Mouse (Mus musculus) liver, embryonic 12.5 days (tissue): ENCODE results near the gene Tpp2. TPM values are rescaled to one million over a fixed set of nuclear protein-coding genes. Genes with fewer than 3 reads are reported as not detected.
"Not testable (repeated sequence)": the region's sequence is repeated elsewhere in the genome, so short reads cannot be mapped to it uniquely, and the experiment has no call there.

Experiments used
- ATAC-seq: fragments of 200-750 bp; cut with Nextera tagmentation; 2 replicates; pipeline ENCODE4 v1.8.0; 2017; ENCODE audit warnings: moderate number of reproducible peaks, mild to moderate bottlenecking, moderate library complexity
- H3K27ac ChIP-seq: fragments of 300-500 bp; sonication (generic); 2 replicates; pipeline ENCODE4 v1.5.1; 2016; ENCODE audit warnings: mild to moderate bottlenecking
- H3K27me3 ChIP-seq: fragments of 300-500 bp; sonication (generic); replicated peaks from 2 replicates; pipeline ENCODE4 v1.6.1; 2016; ENCODE audit warnings: mild to moderate bottlenecking, moderate library complexity
- H3K36me3 ChIP-seq: fragments of 300-500 bp; sonication (generic); 2 replicates; pipeline ENCODE4 v1.6.1; 2016; ENCODE audit warnings: mild to moderate bottlenecking, moderate library complexity
- H3K4me1 ChIP-seq: fragments of 300-500 bp; sonication (generic); 2 replicates; pipeline ENCODE4 v1.6.1; 2016
- H3K4me2 ChIP-seq: fragments of 300-500 bp; sonication (generic); 2 replicates; pipeline ENCODE4 v1.6.1; 2016; ENCODE audit warnings: mild to moderate bottlenecking, moderate library complexity
- H3K4me3 ChIP-seq: fragments of 300-500 bp; sonication (generic); 2 replicates; pipeline ENCODE4 v1.5.1; 2016; ENCODE audit warnings: mild to moderate bottlenecking, moderate library complexity
- H3K9ac ChIP-seq: fragments of 300-500 bp; sonication (generic); 2 replicates; pipeline ENCODE4 v1.6.1; 2016; ENCODE audit warnings: mild to moderate bottlenecking, moderate library complexity
- H3K9me3 ChIP-seq: fragments of 300-500 bp; sonication (generic); replicated peaks from 2 replicates; pipeline ENCODE4 v1.6.1; 2016; ENCODE audit warnings: mild to moderate bottlenecking, moderate library complexity
- WGBS: fragments of 180-500 bp; shearing (Covaris S2); methylation state at CpG from one replicate; pipeline ENCODE4 v1.1.7; 2016; ENCODE audit not compliant: insufficient replicate concordance; 5-methylcytosine and 5-hydroxymethylcytosine counted together
- microRNA-seq: library from miRNA; unstranded; fragments of <30 nt; microRNA quantifications from one replicate; pipeline ENCODE4, GENCODE M21; 2017
- polyA plus RNA-seq: library from polyadenylated mRNA; unstranded; fragments of >200 nt; fragmentation: Nextera tagmentation; extraction: Ambion mirVana; gene quantifications from 2 replicates; pipeline ENCODE4 v1.2.1, GENCODE M21; 2016

The Tpp2 gene
- polyA plus RNA-seq, 1 experiment from 2014 or later = 44.9 TPM

- no peak overlapping the region for H3K27ac ChIP-seq
- no peaks in the 10 kb centered on the region for H3K27me3 ChIP-seq
- H3K36me3 ChIP-seq = no peaks in the 10 kb centered on the region
- no peaks in the 10 kb centered on the region for H3K4me1 ChIP-seq
- no peak overlapping the region for H3K4me2 ChIP-seq
- 78% methylated on average over 1 of the region's 1 CpGs for WGBS
- ATAC-seq = no peak
- H3K9me3 ChIP-seq = no peaks in the 10 kb centered on the region
- no peak overlapping the region for H3K9ac ChIP-seq
- H3K4me3 ChIP-seq = no peak overlapping the region
Observed at GRCm38 (mm10) chr1:44027651-44028050, 94.2 kb downstream of the Tpp2 start.

GRCm38 (mm10) chr1:44032213-44032612 is 98.8 kb downstream of the Tpp2 start:
- no peaks in the 10 kb centered on the region for H3K4me1 ChIP-seq
- no peaks in the 10 kb centered on the region for H3K36me3 ChIP-seq
- WGBS = 45% methylated on average over 2 of the region's 2 CpGs
- H3K27me3 ChIP-seq = no peaks in the 10 kb centered on the region
- no peak overlapping the region for H3K27ac ChIP-seq
- no peak for ATAC-seq
- no peak overlapping the region for H3K4me3 ChIP-seq
- no peaks in the 10 kb centered on the region for H3K9me3 ChIP-seq
- H3K9ac ChIP-seq = no peak overlapping the region
- H3K4me2 ChIP-seq = no peak overlapping the region

GRCm38 (mm10) chr1:44032948-44033347 is 99.5 kb downstream of the Tpp2 start:
- Histone ChIP-seq H3K4me1 (no peaks in the 10 kb centered on the region), H3K27me3 (no peaks in the 10 kb centered on the region), H3K36me3 (no peaks in the 10 kb centered on the region), H3K27ac (no peak overlapping the region), H3K4me2 (no peak overlapping the region), H3K9me3 (no peaks in the 10 kb centered on the region), H3K9ac (no peak overlapping the region), H3K4me3 (no peak overlapping the region)
- ATAC-seq = no peak
- WGBS = 68% methylated on average over 5 of the region's 5 CpGs

GRCm38 (mm10) chr1:44041797-44042554 is 108.5 kb downstream of the Tpp2 start:
- H3K4me1 ChIP-seq = 0 out of 2 replicates have a peak, but pooled peaks cover 7% of the 10 kb centered on the region
- no peaks in the 10 kb centered on the region for H3K36me3 ChIP-seq
- peak overlapping the region; percentile 52 for H3K4me3 ChIP-seq
- H3K4me2 ChIP-seq = peak overlapping the region; percentile 70
- H3K27ac ChIP-seq = no peak overlapping the region
- no peak for ATAC-seq
- WGBS = 2% methylated on average over 17 of the region's 17 CpGs
- peak overlapping the region; percentile 41; the same call in 1 of the 2 replicates for H3K9ac ChIP-seq
- H3K27me3 ChIP-seq = no peaks in the 10 kb centered on the region
- no peaks in the 10 kb centered on the region for H3K9me3 ChIP-seq

- WGBS = 2% methylated on average over 6 of the region's 6 CpGs
Observed at GRCm38 (mm10) chr1:44042555-44042915, 109.1 kb downstream of the Tpp2 start.

GRCm38 (mm10) chr1:44045689-44046088 is 112.2 kb downstream of the Tpp2 start:
- H3K27ac ChIP-seq, H3K9me3 ChIP-seq, H3K4me1 ChIP-seq, H3K27me3 ChIP-seq, ATAC-seq, H3K9ac ChIP-seq, H3K4me2 ChIP-seq, H3K36me3 ChIP-seq, H3K4me3 ChIP-seq: not testable (repeated sequence)
- 71% methylated on average over 5 of the region's 5 CpGs for WGBS

More at GRCm38 (mm10) chr1:44042555-44042915, 109.1 kb downstream of the Tpp2 start:
- Histone ChIP-seq H3K4me2 (peak overlapping the region; percentile 70), H3K4me3 (peak overlapping the region; percentile 52), H3K9ac (peak overlapping the region; percentile 41; the same call in 1 of the 2 replicates), H3K27me3 (no peaks in the 10 kb centered on the region), H3K4me1 (0 out of 2 replicates have a peak, but pooled peaks cover 7% of the 10 kb centered on the region), H3K36me3 (no peaks in the 10 kb centered on the region), H3K9me3 (no peaks in the 10 kb centered on the region), H3K27ac (no peak overlapping the region)
- ATAC-seq = no peak

- H3K36me3 ChIP-seq = no peaks in the 10 kb centered on the region
- 74% methylated on average over 2 of the region's 2 CpGs for WGBS
- no peaks in the 10 kb centered on the region for H3K27me3 ChIP-seq
- no peak overlapping the region for H3K9ac ChIP-seq
- no peak overlapping the region for H3K27ac ChIP-seq
- H3K9me3 ChIP-seq = no peaks in the 10 kb centered on the region
- H3K4me1 ChIP-seq = 0 out of 2 replicates have a peak, but pooled peaks cover 7% of the 10 kb centered on the region
- no peak overlapping the region for H3K4me2 ChIP-seq
- H3K4me3 ChIP-seq = no peak overlapping the region
- ATAC-seq = no peak
Observed at GRCm38 (mm10) chr1:44046556-44046955, 113.1 kb downstream of the Tpp2 start.

Small RNA genes lying within 50 kb of the gene (microRNA-seq; reads per million reads assigned to microRNA genes)
- gene Gm24180 = not detected

Other genes starting within 250 kb of the Tpp2 start
- gene 1500015O10Rik, start 203.0 kb upstream of the Tpp2 start, polyA plus RNA-seq = 0.14 and 0.23 TPM in 2 replicates
- gene Uxs1, start 105.8 kb upstream of the Tpp2 start, polyA plus RNA-seq = 11.1 and 13.8 TPM in 2 replicates
- 0.12 and 0.29 TPM in 2 replicates for gene Mettl21c, start 86.4 kb downstream of the Tpp2 start, polyA plus RNA-seq
- 0.20 and 0.23 TPM in 2 replicates for gene Gm8251, start 128.3 kb downstream of the Tpp2 start, polyA plus RNA-seq
- gene Tex30, start 168.8 kb downstream of the Tpp2 start, polyA plus RNA-seq = 76.5 and 83.8 TPM in 2 replicates
- 26.6 and 28.5 TPM in 2 replicates for gene Kdelc1, start 185.2 kb downstream of the Tpp2 start, polyA plus RNA-seq
- 6.1 and 7.5 TPM in 2 replicates for gene Bivm, start 185.3 kb downstream of the Tpp2 start, polyA plus RNA-seq
- gene Ercc5, start 214.1 kb downstream of the Tpp2 start, polyA plus RNA-seq = 10.6 and 11.1 TPM in 2 replicates